Mouse (Mus musculus): Measurements from ENCODE around the gene Plekhm2.

Plekhm2 gene

GRCm38 (mm10) chr4:141660884-141661283 is 3.8 kb downstream of the Plekhm2 start:
- no peak for DNase-seq

GRCm38 (mm10) chr4:141659739-141660138 is 5.0 kb downstream of the Plekhm2 start:
- DNase-seq = no peak

- no peak for DNase-seq
Observed at GRCm38 (mm10) chr4:141658846-141659484, 5.7 kb downstream of the Plekhm2 start.

- DNase-seq = no peak
Observed at GRCm38 (mm10) chr4:141656932-141657331, 7.8 kb downstream of the Plekhm2 start.

GRCm38 (mm10) chr4:141655908-141656608 is 8.6 kb downstream of the Plekhm2 start:
- DNase-seq = peak; percentile 68

GRCm38 (mm10) chr4:141654509-141654908 is 10.2 kb downstream of the Plekhm2 start:
- DNase-seq = no peak

- no peak for DNase-seq
Observed at GRCm38 (mm10) chr4:141653813-141654212, 10.9 kb downstream of the Plekhm2 start.

- DNase-seq = no peak
Observed at GRCm38 (mm10) chr4:141653044-141653443, 11.7 kb downstream of the Plekhm2 start.

- DNase-seq = no peak
Observed at GRCm38 (mm10) chr4:141651944-141652343, 12.8 kb downstream of the Plekhm2 start.

GRCm38 (mm10) chr4:141651286-141651685 is 13.4 kb downstream of the Plekhm2 start:
- no peak for DNase-seq

GRCm38 (mm10) chr4:141649244-141649643 is 15.5 kb downstream of the Plekhm2 start:
- DNase-seq = no peak

- no peak for DNase-seq
Observed at GRCm38 (mm10) chr4:141648262-141648661, 16.4 kb downstream of the Plekhm2 start.

GRCm38 (mm10) chr4:141647187-141647586 is 17.5 kb downstream of the Plekhm2 start:
- no peak for DNase-seq

- no peak for DNase-seq
Observed at GRCm38 (mm10) chr4:141645988-141646387, 18.7 kb downstream of the Plekhm2 start.

GRCm38 (mm10) chr4:141643118-141643855 is 21.4 kb downstream of the Plekhm2 start:
- peak; percentile 74 for DNase-seq

- no peak for DNase-seq
Observed at GRCm38 (mm10) chr4:141641961-141642811, 22.5 kb downstream of the Plekhm2 start.

- DNase-seq = no peak
Observed at GRCm38 (mm10) chr4:141641353-141641771, 23.3 kb downstream of the Plekhm2 start.

- no peak for DNase-seq
Observed at GRCm38 (mm10) chr4:141639474-141639873, 25.2 kb downstream of the Plekhm2 start.

- no peak for DNase-seq
Observed at GRCm38 (mm10) chr4:141636693-141637092, 28.0 kb downstream of the Plekhm2 start.

GRCm38 (mm10) chr4:141635991-141636390 is 28.7 kb downstream of the Plekhm2 start:
- no peak for DNase-seq

- no peak for DNase-seq
Observed at GRCm38 (mm10) chr4:141632111-141632873, 32.4 kb downstream of the Plekhm2 start.

GRCm38 (mm10) chr4:141631250-141631649 is 33.4 kb downstream of the Plekhm2 start:
- no peak for DNase-seq

Measured in cerebellum, adult 11-12 months (tissue).